Comparison of ENCODE assay signal across 26 mouse cellular contexts in genomic region chr9:21536501-21536900, GRCm38 (mm10). TPM values are rescaled to one million over a fixed set of nuclear protein-coding genes. Genes with fewer than 3 reads are reported as not detected.
DNase-seq lines count a peak whose midpoint lies in the region; ATAC-seq and TF ChIP-seq lines count a peak whose summit lies in the region.
"Had no signal": no experiment of that assay in that cellular context is flagged by ENCODE, and none has a peak within 500 bp of the region (broad histone marks: within the 10 kb centered on the region; RNA-seq: fewer than 3 reads in every experiment).

No protein-coding gene starts in this region.

- no peaks in the 10 kb centered on the region; the same call in 1 of the 2 replicates for H3K36me3 ChIP-seq in liver, postnatal 0 days (replicated peaks; ENCODE audit: insufficient read depth, low read length)
- peaks cover 0 to 16% of the 10 kb centered on the region in 2 experiments; a peak in 2 of 4 replicates for H3K36me3 ChIP-seq in MEL (ENCODE audit: control insufficient read depth in 1 of 2, insufficient read depth in 2 of 2, low read length in 2 of 2)
- H3K36me3 ChIP-seq: embryonic facial prominence, embryonic 15.5 days had no signal

- H3K9ac ChIP-seq in liver, postnatal 0 days (replicated peaks) = no peak overlapping the region
- no peak overlapping the region for H3K9ac ChIP-seq in MEL (ENCODE audit: control insufficient read depth, low read depth, low read length, poor library complexity, severe bottlenecking)
- H3K9ac ChIP-seq: embryonic facial prominence, embryonic 13.5 days; embryonic facial prominence, embryonic 15.5 days; forebrain, embryonic 12.5 days had no signal

- peaks cover 6% of the 10 kb centered on the region for H3K4me1 ChIP-seq in liver, postnatal 0 days (ENCODE audit: insufficient read depth)
- peaks cover 7 to 30% of the 10 kb centered on the region in 2 experiments for H3K4me1 ChIP-seq in MEL (ENCODE audit: control insufficient read depth in 1 of 2, insufficient read depth in 2 of 2, low read length in 2 of 2)
- H3K4me1 ChIP-seq: embryonic facial prominence, embryonic 13.5 days; embryonic facial prominence, embryonic 15.5 days; forebrain, embryonic 10.5 days; forebrain, embryonic 12.5 days had no signal

- H3K27ac ChIP-seq in liver, postnatal 0 days (ENCODE audit: low read depth) = no peak overlapping the region
- no peak overlapping the region for H3K27ac ChIP-seq in MEL (ENCODE audit: control insufficient read depth, low read depth, low read length)
- H3K27ac ChIP-seq: embryonic facial prominence, embryonic 13.5 days; embryonic facial prominence, embryonic 15.5 days; forebrain, embryonic 10.5 days; forebrain, embryonic 12.5 days had no signal

- H3K79me2 ChIP-seq in MEL (ENCODE audit: control insufficient read depth, insufficient read depth, low read length, poor library complexity) = no peaks in the 10 kb centered on the region

- no peak for DNase-seq in liver, postnatal 0 days
- DNase-seq in liver = no peak
- DNase-seq in MEL (ENCODE audit: low read depth, low spot score) = peak; percentile 74
- DNase-seq in kidney, postnatal 10 days = no peak
- DNase-seq in spleen, postnatal 4 days (ENCODE audit: low spot score in 2 of 2) = no peak
- DNase-seq: adrenal gland, adult 2 months; adrenal gland, postnatal 10 days; adrenal gland, postnatal 25 days; cerebellum, adult 11 months; cerebellum, adult 18-20 months; cerebellum, adult 8-10 months; cerebellum, adult 9-11 months; cerebellum, postnatal 14 days; cerebellum, postnatal 36 days; embryo, embryonic 11 days had no signal

- H3K27me3 ChIP-seq in liver, postnatal 0 days (ENCODE audit: insufficient read depth, low read length) = no peaks in the 10 kb centered on the region
- H3K27me3 ChIP-seq in MEL (ENCODE audit: control insufficient read depth in 1 of 2, insufficient read depth in 2 of 2, low read length in 2 of 2) = no peaks in the 10 kb centered on the region
- H3K27me3 ChIP-seq: embryonic facial prominence, embryonic 13.5 days; embryonic facial prominence, embryonic 15.5 days; forebrain, embryonic 12.5 days; Patski had no signal

- TF ChIP-seq RAD21 in MEL (IDR thresholded peaks at IDR 0.05; ENCODE audit: low read depth, low read length) = no peak

- 78% methylated on average over 14 of the region's 14 CpGs for WGBS in liver, postnatal 0 days (ENCODE audit: insufficient replicate concordance)

- no peak for TF ChIP-seq POLR2A in MEL (IDR thresholded peaks at IDR 0.05; ENCODE audit: control insufficient read depth in 1 of 2, insufficient read depth in 1 of 2, low read depth in 1 of 2, low read length in 2 of 2, poor library complexity in 1 of 2)

- ATAC-seq in liver, postnatal 0 days = peak; percentile 22; the same call in 1 of the 2 replicates
- ATAC-seq in megakaryocyte progenitor cell, adult 5-6 weeks (replicated peaks; ENCODE audit: poor library complexity) = peak; percentile 51
- ATAC-seq: activated CD4-positive, CD25-positive, alpha-beta regulatory T cell, adult 4 months; forebrain, embryonic 14.5 days; forebrain, embryonic 16.5 days; Patski had no signal

- TF ChIP-seq CTCF in liver, postnatal 0 days (IDR thresholded peaks at IDR 0.05; ENCODE audit: low read depth) = no peak
- TF ChIP-seq CTCF in MEL (IDR thresholded peaks at IDR 0.05 in 2 of 3, conservative IDR thresholded peaks at IDR 0.05 in 1 of 3; ENCODE audit: control insufficient read depth in 1 of 3, insufficient read depth in 1 of 3, low read depth in 2 of 3, low read length in 3 of 3, poor library complexity in 1 of 3, severe bottlenecking in 1 of 3) = no peak

- H3K9me3 ChIP-seq in liver, postnatal 0 days (ENCODE audit: low read length) = no peaks in the 10 kb centered on the region
- no peaks in the 10 kb centered on the region for H3K9me3 ChIP-seq in MEL (replicated peaks; ENCODE audit: insufficient read depth, low read length)
- H3K9me3 ChIP-seq: embryonic facial prominence, embryonic 13.5 days; embryonic facial prominence, embryonic 15.5 days; forebrain, embryonic 10.5 days; forebrain, embryonic 12.5 days had no signal

- H3K4me2 ChIP-seq in liver, postnatal 0 days (ENCODE audit: low read depth, low read length) = no peak overlapping the region
- H3K4me2 ChIP-seq: embryonic facial prominence, embryonic 13.5 days; embryonic facial prominence, embryonic 15.5 days; forebrain, embryonic 12.5 days had no signal

- TF ChIP-seq EP300 in liver, postnatal 0 days (IDR thresholded peaks at IDR 0.05; ENCODE audit: low read depth) = no peak
- peak; percentile 70 to 78 for TF ChIP-seq EP300 in MEL (IDR thresholded peaks at IDR 0.05; ENCODE audit: low read depth in 1 of 2, low read length in 2 of 2)

- no peak overlapping the region for H3K4me3 ChIP-seq in liver, postnatal 0 days (ENCODE audit: low read depth, low read length)
- H3K4me3 ChIP-seq in MEL (ENCODE audit: control insufficient read depth in 1 of 2, insufficient read depth in 1 of 2, low read depth in 2 of 2, low read length in 2 of 2) = no peak overlapping the region
- H3K4me3 ChIP-seq: embryonic facial prominence, embryonic 13.5 days; embryonic facial prominence, embryonic 15.5 days; erythroblast, embryonic 14.5 days; forebrain, embryonic 10.5 days; forebrain, embryonic 12.5 days had no signal

TF ChIP-seq in MEL, 35 proteins besides CTCF, POLR2A, EP300 and RAD21 (continues in another document):
- peak; percentile 35; the same call in 1 of the 2 replicates for TF ChIP-seq BHLHE40 (IDR thresholded peaks at IDR 0.05; ENCODE audit: borderline replicate concordance, low read depth, low read length)
- TF ChIP-seq SMC3 (IDR thresholded peaks at IDR 0.05; ENCODE audit: low read depth, low read length) = no peak
- TF ChIP-seq MYC (IDR thresholded peaks at IDR 0.05; ENCODE audit: low read depth, low read length) = no peak
- no peak for TF ChIP-seq USF2 (IDR thresholded peaks at IDR 0.05; ENCODE audit: borderline replicate concordance in 1 of 2, insufficient read depth in 1 of 2, low read depth in 1 of 2, low read length in 2 of 2)
- TF ChIP-seq MYB (IDR thresholded peaks at IDR 0.05; ENCODE audit: low read depth, low read length) = no peak
- peak; percentile 48 for TF ChIP-seq SIN3A (IDR thresholded peaks at IDR 0.05; ENCODE audit: low read length)
- TF ChIP-seq POLR2AphosphoS2 (IDR thresholded peaks at IDR 0.05; ENCODE audit: low read length) = no peak
- TF ChIP-seq RCOR1 (IDR thresholded peaks at IDR 0.05; ENCODE audit: low read depth, low read length) = peak; percentile 98
- no peak; the same call in 1 of the 2 replicates for TF ChIP-seq POLR2AphosphoS5 (IDR thresholded peaks at IDR 0.05; ENCODE audit: borderline replicate concordance, low read depth, low read length)
- no peak for TF ChIP-seq JUND (IDR thresholded peaks at IDR 0.05; ENCODE audit: low read depth, low read length)
- TF ChIP-seq ZNF384 (IDR thresholded peaks at IDR 0.05; ENCODE audit: low read depth, low read length) = no peak
- no peak for TF ChIP-seq USF1 (IDR thresholded peaks at IDR 0.05; ENCODE audit: low read depth, low read length)
- TF ChIP-seq MXI1 (IDR thresholded peaks at IDR 0.05; ENCODE audit: low read depth, low read length) = 0 out of 2 replicates have a peak, but pooled peaks have one; percentile 24
- TF ChIP-seq CHD2 (IDR thresholded peaks at IDR 0.05; ENCODE audit: low read length) = no peak
- peak; percentile 15; the same call in 1 of the 2 replicates for TF ChIP-seq HCFC1 (IDR thresholded peaks at IDR 0.05; ENCODE audit: low read depth, low read length)
- TF ChIP-seq MEF2A (IDR thresholded peaks at IDR 0.05; ENCODE audit: extremely low read depth, insufficient replicate concordance, low read depth, low read length, poor library complexity, severe bottlenecking) = no peak
- no peak for TF ChIP-seq ZC3H11A (IDR thresholded peaks at IDR 0.05; ENCODE audit: low read depth, low read length)

RNA-seq across cellular contexts. Expression of gene Carm1, which starts 10.2 kb away (rescaled TPM):
- polyA plus RNA-seq in liver, postnatal 0 days (2015; fragmentation: Nextera tagmentation; extraction: Ambion mirVana) = 8.6 TPM in 2 replicates
- total RNA-seq in MEL (2012; rRNA removed) = 121 and 131 TPM in 2 replicates
- polyA plus RNA-seq in MEL (2012; ENCODE audit: insufficient read depth in 1 of 2, insufficient read length in 2 of 2, low read depth in 1 of 2, low replicate concordance in 2 of 2, missing spikeins in 1 of 2) = 100 to 1,000 TPM; 121 to 423 TPM
- total RNA-seq in megakaryocyte progenitor cell, adult 5-6 weeks (2015) = 49.4 and 56.5 TPM in 2 replicates
- total RNA-seq in megakaryocyte progenitor cell, adult 5-6 weeks (2017) = 21.1 and 21.8 TPM in 2 replicates

RNA-seq across cellular contexts. Expression of gene AB124611, which starts 10.5 kb away (rescaled TPM):
- 13.6 and 14.2 TPM in 2 replicates for polyA plus RNA-seq in liver, postnatal 0 days (2015; fragmentation: Nextera tagmentation; extraction: Ambion mirVana)
- 37.2 and 55.2 TPM in 2 replicates for total RNA-seq in MEL (2012; rRNA removed)
- polyA plus RNA-seq in MEL (2012; ENCODE audit: insufficient read depth in 1 of 2, insufficient read length in 2 of 2, low read depth in 1 of 2, low replicate concordance in 2 of 2, missing spikeins in 1 of 2) = 10 to 100 TPM in 1 of 2 experiments, not detected in 1; 58.7 TPM
- 17.9 and 28.6 TPM in 2 replicates for total RNA-seq in megakaryocyte progenitor cell, adult 5-6 weeks (2015)
- 29.6 and 45.9 TPM in 2 replicates for total RNA-seq in megakaryocyte progenitor cell, adult 5-6 weeks (2017)
- total RNA-seq: ES-E14 had no signal
- polyA plus RNA-seq: Patski had no signal

RNA-seq across cellular contexts. Expression of gene Tmed1, which starts 26.4 kb away (rescaled TPM):
- polyA plus RNA-seq in liver, postnatal 0 days (2015; fragmentation: Nextera tagmentation; extraction: Ambion mirVana) = 34.6 and 38.0 TPM in 2 replicates
- total RNA-seq in MEL (2012; rRNA removed) = 128 and 146 TPM in 2 replicates
- 10 to 100 TPM in 1 of 2 experiments, not detected in 1; 89.4 TPM for polyA plus RNA-seq in MEL (2012; ENCODE audit: insufficient read depth in 1 of 2, insufficient read length in 2 of 2, low read depth in 1 of 2, low replicate concordance in 2 of 2, missing spikeins in 1 of 2)
- 8.5 and 8.6 TPM in 2 replicates for total RNA-seq in megakaryocyte progenitor cell, adult 5-6 weeks (2015)
- total RNA-seq in megakaryocyte progenitor cell, adult 5-6 weeks (2017) = 16.2 and 19.5 TPM in 2 replicates

RNA-seq across cellular contexts. Expression of gene Timm29, which starts 56.0 kb away (rescaled TPM):
- 12.5 and 13.0 TPM in 2 replicates for polyA plus RNA-seq in liver, postnatal 0 days (2015; fragmentation: Nextera tagmentation; extraction: Ambion mirVana)
- total RNA-seq in MEL (2012; rRNA removed) = 74.1 and 87.9 TPM in 2 replicates
- 100 to 1,000 TPM in 1 of 2 experiments, 10 to 100 TPM in 1; 45.8 to 163 TPM for polyA plus RNA-seq in MEL (2012; ENCODE audit: insufficient read depth in 1 of 2, insufficient read length in 2 of 2, low read depth in 1 of 2, low replicate concordance in 2 of 2, missing spikeins in 1 of 2)
- 43.8 and 44.9 TPM in 2 replicates for total RNA-seq in megakaryocyte progenitor cell, adult 5-6 weeks (2015)
- total RNA-seq in megakaryocyte progenitor cell, adult 5-6 weeks (2017) = 52.1 and 63.7 TPM in 2 replicates

RNA-seq across cellular contexts. Expression of gene Yipf2, which starts 56.1 kb away (rescaled TPM):
- polyA plus RNA-seq in liver, postnatal 0 days (2015; fragmentation: Nextera tagmentation; extraction: Ambion mirVana) = 7.8 and 8.5 TPM in 2 replicates
- total RNA-seq in MEL (2012; rRNA removed) = 22.8 and 24.0 TPM in 2 replicates
- 10 to 100 TPM in 1 of 2 experiments, not detected in 1; 84.9 TPM for polyA plus RNA-seq in MEL (2012; ENCODE audit: insufficient read depth in 1 of 2, insufficient read length in 2 of 2, low read depth in 1 of 2, low replicate concordance in 2 of 2, missing spikeins in 1 of 2)
- 5.3 and 6.6 TPM in 2 replicates for total RNA-seq in megakaryocyte progenitor cell, adult 5-6 weeks (2015)
- 15.5 and 19.0 TPM in 2 replicates for total RNA-seq in megakaryocyte progenitor cell, adult 5-6 weeks (2017)
